Mouse (Mus musculus): ENCODE results near the gene Fer1l5. TPM values are rescaled to one million over a fixed set of nuclear protein-coding genes. Genes with fewer than 3 reads are reported as not detected.

Gene Fer1l5
- polyA plus RNA-seq (2014; fragmentation: Nextera tagmentation; extraction: Ambion mirVana) = 0.72 and 0.75 TPM in 2 replicates

GRCm38 (mm10) chr1:36371934-36372845 is at the start of gene Fer1l5:
Gene Fer1l5, plus strand, starts transcription at chr1:36372291.
- 75% methylated on average over 10 of the region's 10 CpGs for WGBS
- no peak for ATAC-seq (replicated peaks; ENCODE audit: insufficient number of reproducible peaks, low FRiP score, low TSS enrichment, low read depth)

GRCm38 (mm10) chr1:36323076-36323475 is 49.0 kb upstream of the Fer1l5 start:
- Histone ChIP-seq H3K27me3 (ENCODE audit: control insufficient read depth, insufficient read depth, low read length) (no peaks in the 10 kb centered on the region), H3K9ac (replicated peaks; ENCODE audit: low read length) (no peak overlapping the region), H3K36me3 (replicated peaks; ENCODE audit: control insufficient read depth, insufficient read depth, low read depth, low read length) (no peaks in the 10 kb centered on the region), H3K9me3 (replicated peaks; ENCODE audit: control insufficient read depth, low read length) (no peaks in the 10 kb centered on the region), H3K4me3 (ENCODE audit: low read depth, low read length) (no peak overlapping the region), H3K4me1 (ENCODE audit: control insufficient read depth, insufficient read depth, low read length) (no peaks in the 10 kb centered on the region; the same call in 1 of the 2 replicates), H3K27ac (replicated peaks; ENCODE audit: low read depth, low read length) (no peak overlapping the region), H3K4me2 (ENCODE audit: low read depth, low read length) (no peak overlapping the region)
- ATAC-seq (replicated peaks; ENCODE audit: insufficient number of reproducible peaks, low FRiP score, low TSS enrichment, low read depth) (no peak; the same call in 1 of the 2 replicates), DNase-seq (ENCODE audit: low spot score) (no peak)
- WGBS = 31% methylated on average over 9 of the region's 9 CpGs

More at GRCm38 (mm10) chr1:36371934-36372845, at the start of gene Fer1l5:
- no peak within 1 kb of the TSS for H3K9ac ChIP-seq (replicated peaks; ENCODE audit: low read length)
- H3K27ac ChIP-seq (replicated peaks; ENCODE audit: low read depth, low read length) = no peak within 1 kb of the TSS
- no peaks in the 10 kb centered on the region for H3K27me3 ChIP-seq (ENCODE audit: control insufficient read depth, insufficient read depth, low read length)
- no peak within 1 kb of the TSS for H3K4me2 ChIP-seq (ENCODE audit: low read depth, low read length)
- DNase-seq (ENCODE audit: low spot score) = no peak
- H3K4me3 ChIP-seq (ENCODE audit: low read depth, low read length) = no peak within 1 kb of the TSS
- H3K4me1 ChIP-seq (ENCODE audit: control insufficient read depth, insufficient read depth, low read length) = 0 out of 2 replicates have a peak, but pooled peaks cover 4% of the 10 kb centered on the region
- H3K9me3 ChIP-seq (replicated peaks; ENCODE audit: control insufficient read depth, low read length) = no peaks in the 10 kb centered on the region
- no peaks in the 10 kb centered on the region for H3K36me3 ChIP-seq (replicated peaks; ENCODE audit: control insufficient read depth, insufficient read depth, low read depth, low read length)

- H3K27me3 ChIP-seq (ENCODE audit: control insufficient read depth, insufficient read depth, low read length) = no peaks in the 10 kb centered on the region
- H3K4me3 ChIP-seq (ENCODE audit: low read depth, low read length) = no peak overlapping the region
- no peaks in the 10 kb centered on the region for H3K9me3 ChIP-seq (replicated peaks; ENCODE audit: control insufficient read depth, low read length)
- peak; percentile 69 for DNase-seq (ENCODE audit: low spot score)
- H3K36me3 ChIP-seq (replicated peaks; ENCODE audit: control insufficient read depth, insufficient read depth, low read depth, low read length) = no peaks in the 10 kb centered on the region
- no peak overlapping the region for H3K9ac ChIP-seq (replicated peaks; ENCODE audit: low read length)
- no peak overlapping the region for H3K27ac ChIP-seq (replicated peaks; ENCODE audit: low read depth, low read length)
- no peak for ATAC-seq (replicated peaks; ENCODE audit: insufficient number of reproducible peaks, low FRiP score, low TSS enrichment, low read depth)
- 51% methylated on average over 7 of the region's 8 CpGs for WGBS
- no peaks in the 10 kb centered on the region; the same call in 1 of the 2 replicates for H3K4me1 ChIP-seq (ENCODE audit: control insufficient read depth, insufficient read depth, low read length)
- no peak overlapping the region for H3K4me2 ChIP-seq (ENCODE audit: low read depth, low read length)
These were observed 48.2 kb upstream of the Fer1l5 start for GRCm38 (mm10) chr1:36323746-36324448.

- Histone ChIP-seq H3K4me2 (ENCODE audit: low read depth, low read length) (no peak overlapping the region), H3K36me3 (replicated peaks; ENCODE audit: control insufficient read depth, insufficient read depth, low read depth, low read length) (no peaks in the 10 kb centered on the region), H3K4me1 (ENCODE audit: control insufficient read depth, insufficient read depth, low read length) (no peaks in the 10 kb centered on the region; the same call in 1 of the 2 replicates), H3K9ac (replicated peaks; ENCODE audit: low read length) (no peak overlapping the region), H3K27me3 (ENCODE audit: control insufficient read depth, insufficient read depth, low read length) (no peaks in the 10 kb centered on the region), H3K27ac (replicated peaks; ENCODE audit: low read depth, low read length) (no peak overlapping the region), H3K9me3 (replicated peaks; ENCODE audit: control insufficient read depth, low read length) (no peaks in the 10 kb centered on the region), H3K4me3 (ENCODE audit: low read depth, low read length) (no peak overlapping the region)
- DNase-seq (ENCODE audit: low spot score) (no peak), ATAC-seq (replicated peaks; ENCODE audit: insufficient number of reproducible peaks, low FRiP score, low TSS enrichment, low read depth) (no peak)
- WGBS = 93% methylated on average over 2 of the region's 2 CpGs
These were observed 46.2 kb upstream of the Fer1l5 start for GRCm38 (mm10) chr1:36325900-36326321.

- Histone ChIP-seq H3K27me3 (ENCODE audit: control insufficient read depth, insufficient read depth, low read length) (no peaks in the 10 kb centered on the region), H3K9me3 (replicated peaks; ENCODE audit: control insufficient read depth, low read length) (no peaks in the 10 kb centered on the region), H3K36me3 (replicated peaks; ENCODE audit: control insufficient read depth, insufficient read depth, low read depth, low read length) (no peaks in the 10 kb centered on the region), H3K27ac (replicated peaks; ENCODE audit: low read depth, low read length) (no peak overlapping the region), H3K4me3 (ENCODE audit: low read depth, low read length) (no peak overlapping the region), H3K4me1 (ENCODE audit: control insufficient read depth, insufficient read depth, low read length) (no peaks in the 10 kb centered on the region; the same call in 1 of the 2 replicates), H3K9ac (replicated peaks; ENCODE audit: low read length) (no peak overlapping the region), H3K4me2 (ENCODE audit: low read depth, low read length) (no peak overlapping the region)
- ATAC-seq (replicated peaks; ENCODE audit: insufficient number of reproducible peaks, low FRiP score, low TSS enrichment, low read depth) (no peak), DNase-seq (ENCODE audit: low spot score) (no peak)
- WGBS = 86% methylated on average over 2 of the region's 2 CpGs
These were observed 45.3 kb upstream of the Fer1l5 start for GRCm38 (mm10) chr1:36326815-36327214.

- ATAC-seq (replicated peaks; ENCODE audit: insufficient number of reproducible peaks, low FRiP score, low TSS enrichment, low read depth) (no peak), DNase-seq (ENCODE audit: low spot score) (no peak)
- H3K4me1 ChIP-seq (ENCODE audit: control insufficient read depth, insufficient read depth, low read length) = no peaks in the 10 kb centered on the region
- H3K27me3 ChIP-seq (ENCODE audit: control insufficient read depth, insufficient read depth, low read length) = no peaks in the 10 kb centered on the region
- no peak overlapping the region for H3K4me2 ChIP-seq (ENCODE audit: low read depth, low read length)
- no peak overlapping the region for H3K27ac ChIP-seq (replicated peaks; ENCODE audit: low read depth, low read length)
- H3K4me3 ChIP-seq (ENCODE audit: low read depth, low read length) = no peak overlapping the region
- H3K9ac ChIP-seq (replicated peaks; ENCODE audit: low read length) = no peak overlapping the region
- WGBS = 70% methylated on average over 6 of the region's 6 CpGs
- H3K9me3 ChIP-seq (replicated peaks; ENCODE audit: control insufficient read depth, low read length) = no peaks in the 10 kb centered on the region
- H3K36me3 ChIP-seq (replicated peaks; ENCODE audit: control insufficient read depth, insufficient read depth, low read depth, low read length) = peaks cover 2% of the 10 kb centered on the region
These were observed 40.3 kb upstream of the Fer1l5 start for GRCm38 (mm10) chr1:36331743-36332142.

GRCm38 (mm10) chr1:36332955-36333887 is 38.9 kb upstream of the Fer1l5 start:
- H3K9ac ChIP-seq (replicated peaks; ENCODE audit: low read length) = no peak overlapping the region
- H3K36me3 ChIP-seq (replicated peaks; ENCODE audit: control insufficient read depth, insufficient read depth, low read depth, low read length) = peaks cover 6% of the 10 kb centered on the region
- ATAC-seq (replicated peaks; ENCODE audit: insufficient number of reproducible peaks, low FRiP score, low TSS enrichment, low read depth) (no peak), DNase-seq (ENCODE audit: low spot score) (no peak)
- H3K4me3 ChIP-seq (ENCODE audit: low read depth, low read length) = no peak overlapping the region
- no peaks in the 10 kb centered on the region for H3K9me3 ChIP-seq (replicated peaks; ENCODE audit: control insufficient read depth, low read length)
- no peak overlapping the region for H3K4me2 ChIP-seq (ENCODE audit: low read depth, low read length)
- no peaks in the 10 kb centered on the region for H3K27me3 ChIP-seq (ENCODE audit: control insufficient read depth, insufficient read depth, low read length)
- H3K27ac ChIP-seq (replicated peaks; ENCODE audit: low read depth, low read length) = no peak overlapping the region
- H3K4me1 ChIP-seq (ENCODE audit: control insufficient read depth, insufficient read depth, low read length) = no peaks in the 10 kb centered on the region
- 73% methylated on average over 14 of the region's 14 CpGs for WGBS

Measured in embryonic facial prominence, embryonic 11.5 days (tissue).